9 mouse cellular contexts compared by ENCODE assay signal in genomic region chr15:86405527-86405926, GRCm38 (mm10).
DNase-seq lines count a peak whose midpoint lies in the region; ATAC-seq and TF ChIP-seq lines count a peak whose summit lies in the region.
"Had no signal": no experiment of that assay in that cellular context is flagged by ENCODE, and none has a peak within 500 bp of the region (broad histone marks: within the 10 kb centered on the region; RNA-seq: fewer than 3 reads in every experiment).

No protein-coding gene starts in this region.

- H3K4me1 ChIP-seq in testis, adult 2 months (ENCODE audit: control insufficient read depth, insufficient read depth, low read length): no peaks in the 10 kb centered on the region
- H3K4me1 ChIP-seq in cortical plate, adult 2 months (ENCODE audit: control insufficient read depth, insufficient read depth, low read length): no peaks in the 10 kb centered on the region
- no peaks in the 10 kb centered on the region for H3K4me1 ChIP-seq in lung, postnatal 0 days (ENCODE audit: insufficient read depth, low read depth, low read length)
- H3K4me1 ChIP-seq in hindbrain, embryonic 14.5 days (replicated peaks; ENCODE audit: control insufficient read depth, insufficient read depth, low read length): peaks cover 1% of the 10 kb centered on the region

- TF ChIP-seq POLR2A in testis, adult 2 months (IDR thresholded peaks at IDR 0.05; ENCODE audit: control insufficient read depth, low read depth, low read length): no peak
- TF ChIP-seq POLR2A in cortical plate, adult 2 months (IDR thresholded peaks at IDR 0.05; ENCODE audit: extremely low read depth, insufficient read depth, low read length): no peak

- H3K27me3 ChIP-seq in testis, adult 2 months (ENCODE audit: control insufficient read depth, insufficient read depth, low read length): no peaks in the 10 kb centered on the region
- H3K27me3 ChIP-seq in lung, postnatal 0 days (replicated peaks; ENCODE audit: insufficient read depth, low read length): no peaks in the 10 kb centered on the region
- no peaks in the 10 kb centered on the region for H3K27me3 ChIP-seq in hindbrain, embryonic 14.5 days (ENCODE audit: control insufficient read depth, insufficient read depth, low read length)
- H3K27me3 ChIP-seq: neural tube, embryonic 12.5 days had no signal

- 12% methylated on average over 4 of the region's 4 CpGs for whole genome bisulfite sequencing in lung, postnatal 0 days
- WGBS in hindbrain, embryonic 14.5 days: 20% methylated on average over 4 of the region's 4 CpGs

- peak; percentile 51 to 58; a peak in 1 of 4 replicates for ATAC-seq in hematopoietic stem cell, adult 5-6 weeks (replicated peaks in 1 of 2; ENCODE audit: insufficient read depth in 1 of 2, low FRiP score in 2 of 2, low TSS enrichment in 1 of 2, low read depth in 1 of 2, poor library complexity in 2 of 2, severe bottlenecking in 2 of 2)
- 0 out of 2 replicates have a peak, but pooled peaks have one; percentile 47 for ATAC-seq in lung, postnatal 0 days
- no peak for ATAC-seq in hindbrain, embryonic 14.5 days (ENCODE audit: low FRiP score)

- no peaks in the 10 kb centered on the region for H3K9me3 ChIP-seq in lung, postnatal 0 days (ENCODE audit: low read length)
- H3K9me3 ChIP-seq in hindbrain, embryonic 14.5 days (ENCODE audit: control insufficient read depth, low read length): no peaks in the 10 kb centered on the region
- H3K9me3 ChIP-seq: neural tube, embryonic 12.5 days had no signal

- no peak for DNase-seq in testis, postnatal 14 days (ENCODE audit: low spot score)
- DNase-seq in adrenal gland, adult (ENCODE audit: inconsistent age in 2 of 2, low spot score in 1 of 2): peak; percentile 52 to 82
- DNase-seq in lung, postnatal 0 days (ENCODE audit: low spot score): peak; percentile 63
- peak; percentile 20 to 22 for DNase-seq in right cerebral cortex, postnatal 36 days (ENCODE audit: low spot score in 2 of 2)
- no peak for DNase-seq in hindbrain, embryonic 14.5 days (ENCODE audit: low spot score)

- no peak for TF ChIP-seq EP300 in lung, postnatal 0 days (IDR thresholded peaks at IDR 0.05)

- H3K27ac ChIP-seq in testis, adult 2 months (ENCODE audit: control insufficient read depth, insufficient read depth, low read depth, low read length): no peak overlapping the region
- no peak overlapping the region for H3K27ac ChIP-seq in cortical plate, adult 2 months (ENCODE audit: insufficient read depth, low read length)
- H3K27ac ChIP-seq in lung, postnatal 0 days (ENCODE audit: low read length): no peak overlapping the region
- no peak overlapping the region for H3K27ac ChIP-seq in hindbrain, embryonic 14.5 days
- H3K27ac ChIP-seq: neural tube, embryonic 12.5 days had no signal

- TF ChIP-seq CTCF in testis, adult 2 months (IDR thresholded peaks at IDR 0.05; ENCODE audit: control insufficient read depth, insufficient read depth, insufficient replicate concordance, low read depth, low read length): peak; percentile 79; the same call in 1 of the 2 replicates
- TF ChIP-seq CTCF in cortical plate, adult 2 months (IDR thresholded peaks at IDR 0.05; ENCODE audit: extremely low read depth, insufficient read depth, low read length): peak; percentile 79
- peak; percentile 89 for TF ChIP-seq CTCF in lung, postnatal 0 days (IDR thresholded peaks at IDR 0.05)

- no peak overlapping the region for H3K4me2 ChIP-seq in lung, postnatal 0 days (replicated peaks; ENCODE audit: low read depth, low read length)
- no peak overlapping the region for H3K4me2 ChIP-seq in hindbrain, embryonic 14.5 days (replicated peaks)
- H3K4me2 ChIP-seq: neural tube, embryonic 12.5 days had no signal

- H3K36me3 ChIP-seq in testis, adult 2 months (ENCODE audit: control insufficient read depth, insufficient read depth, low read length): no peaks in the 10 kb centered on the region
- H3K36me3 ChIP-seq in lung, postnatal 0 days (ENCODE audit: insufficient read depth, low read length): no peaks in the 10 kb centered on the region
- H3K36me3 ChIP-seq in hindbrain, embryonic 14.5 days (replicated peaks; ENCODE audit: control insufficient read depth, insufficient read depth): no peaks in the 10 kb centered on the region
- H3K36me3 ChIP-seq: neural tube, embryonic 12.5 days had no signal

- no peak overlapping the region for H3K4me3 ChIP-seq in testis, adult 2 months (ENCODE audit: control insufficient read depth, low read depth, low read length)
- no peak overlapping the region for H3K4me3 ChIP-seq in cortical plate, adult 2 months (ENCODE audit: insufficient read depth, low read length)
- H3K4me3 ChIP-seq in lung, postnatal 0 days (ENCODE audit: low read depth, low read length): no peak overlapping the region
- H3K4me3 ChIP-seq in hindbrain, embryonic 14.5 days (replicated peaks; ENCODE audit: low read length): no peak overlapping the region
- H3K4me3 ChIP-seq: neural tube, embryonic 12.5 days had no signal

- H3K9ac ChIP-seq in lung, postnatal 0 days (replicated peaks; ENCODE audit: low read depth): no peak overlapping the region
- no peak overlapping the region for H3K9ac ChIP-seq in hindbrain, embryonic 14.5 days
- H3K9ac ChIP-seq: neural tube, embryonic 12.5 days had no signal

Comparison
In these comparisons a context has a peak if more than half of its experiments do, and no peak if none do; other contexts are left out.
1. DNase-seq: peak in adrenal gland, adult (2 of 2), lung, postnatal 0 days (single experiment) and right cerebral cortex, postnatal 36 days (2 of 2); none in testis, postnatal 14 days (single experiment) and hindbrain, embryonic 14.5 days (single experiment).
2. Peak in every context shown above with its lines, with median percentiles within 50 percentile points of each other: CTCF ChIP-seq.